Mouse (Mus musculus): ENCODE measurements around the gene Rtn4.
"Not testable (repeated sequence)": the region's sequence is repeated elsewhere in the genome, so short reads cannot be mapped to it uniquely, and the experiment has no call there.

Rtn4 gene

DNA sequence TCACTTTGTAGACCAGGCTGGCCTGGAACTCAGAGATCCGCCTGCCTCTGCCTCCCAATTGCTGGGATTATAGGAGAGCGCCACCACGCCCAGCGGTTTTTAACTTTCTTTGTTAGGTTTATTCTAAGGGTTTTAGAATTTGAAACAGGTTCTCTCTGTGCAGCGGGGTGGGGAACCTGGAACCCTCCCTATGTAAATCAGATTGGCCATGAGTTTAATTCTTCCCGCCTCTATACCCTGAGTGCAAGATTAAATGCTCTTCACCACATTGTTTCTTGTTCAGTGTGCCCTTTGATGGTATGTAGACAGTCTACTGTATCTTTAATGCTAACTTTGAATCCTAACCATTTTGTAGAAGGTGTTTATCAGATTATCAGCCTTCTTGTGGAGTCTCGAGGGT is 21.4 kb downstream of the Rtn4 start:
- no peak for DNase-seq (ENCODE audit: low spot score)

- peak; percentile 63 for DNase-seq (ENCODE audit: low spot score)
These were observed 22.0 kb downstream of the Rtn4 start for GRCm38 (mm10) chr11:29714789-29715188.

DNA sequence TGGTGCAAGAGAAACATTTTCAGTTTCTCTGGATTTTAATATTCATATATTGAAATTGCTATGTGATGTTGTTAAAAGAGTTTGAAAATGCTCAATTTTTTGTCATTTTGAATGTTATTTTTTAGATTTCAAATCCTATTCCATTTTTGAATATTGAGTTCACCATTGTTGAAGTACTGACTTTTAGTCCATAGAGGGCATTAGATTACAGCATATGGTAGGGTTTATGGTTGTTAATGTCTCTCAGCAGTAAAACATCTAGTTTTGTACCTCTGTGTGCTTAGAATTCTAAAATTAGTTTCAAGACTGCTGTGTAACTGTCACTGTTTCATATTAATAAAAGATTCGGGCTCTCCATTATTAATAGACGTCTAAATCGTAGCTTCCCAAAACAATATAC is 22.8 kb downstream of the Rtn4 start:
- no peak for DNase-seq (ENCODE audit: low spot score)

DNA sequence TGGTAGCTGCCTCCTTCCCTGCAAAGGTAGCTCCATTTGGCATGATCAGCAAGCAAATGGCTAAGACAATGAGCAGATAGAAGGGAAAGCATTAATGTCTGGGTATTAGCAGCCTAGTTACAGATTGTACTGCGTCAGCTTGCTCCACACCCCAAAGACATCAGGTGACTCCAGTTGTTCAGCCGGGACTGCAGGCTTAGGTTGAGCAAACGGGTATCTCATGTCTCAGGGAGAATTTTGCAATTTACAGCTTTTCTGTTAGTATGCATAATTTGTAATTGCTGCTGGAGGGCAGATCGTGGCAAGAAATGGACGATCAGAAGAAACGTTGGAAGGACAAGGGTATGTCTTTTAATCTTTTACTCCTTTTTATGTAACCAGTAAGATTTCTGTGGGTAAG is 25.8 kb downstream of the Rtn4 start:
- no peak for DNase-seq (ENCODE audit: low spot score)

DNA sequence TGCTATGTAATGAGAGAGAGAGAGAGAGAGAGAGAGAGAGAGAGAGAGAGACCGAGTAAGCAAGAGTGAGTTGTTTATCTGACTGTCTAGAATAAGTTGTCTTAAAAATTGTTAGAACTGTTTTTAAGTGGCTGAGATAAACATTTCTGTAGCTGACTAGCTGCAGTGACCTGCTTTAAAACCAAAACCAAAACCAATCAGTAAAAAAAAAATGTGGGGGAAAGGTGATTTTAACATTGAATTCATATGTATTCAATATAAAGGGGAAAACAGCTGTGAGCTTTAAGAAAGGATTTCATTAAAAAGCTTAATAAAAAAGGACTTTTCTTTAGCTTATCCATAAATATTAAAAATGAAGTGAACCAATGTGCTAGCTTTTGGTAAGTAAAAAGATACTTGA is 26.9 kb downstream of the Rtn4 start:
- no peak for DNase-seq (ENCODE audit: low spot score)

DNA sequence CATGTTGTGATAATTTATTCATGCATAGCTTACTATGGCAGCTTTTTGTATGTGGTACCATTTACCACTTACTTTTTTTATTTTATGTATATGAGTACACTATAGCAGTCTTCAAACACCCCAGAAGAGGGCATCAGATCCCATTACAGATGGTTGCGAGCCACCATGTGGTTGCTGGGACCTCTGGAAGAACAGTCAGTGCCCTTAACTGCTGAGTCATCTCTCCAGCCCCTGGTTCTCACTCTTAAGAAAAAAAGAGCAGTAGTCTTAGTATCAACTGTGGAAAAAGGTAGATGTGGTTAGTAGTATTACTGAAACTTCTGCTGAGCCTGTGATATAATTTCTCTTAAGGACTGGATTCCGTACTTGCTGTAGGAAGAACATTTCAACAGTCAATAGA is 31.5 kb downstream of the Rtn4 start:
- no peak for DNase-seq (ENCODE audit: low spot score)

- DNase-seq (ENCODE audit: low spot score), result no peak
These were observed 32.4 kb downstream of the Rtn4 start for GRCm38 (mm10) chr11:29725167-29725566.

GRCm38 (mm10) chr11:29725610-29726009 is 32.9 kb downstream of the Rtn4 start:
- no peak for DNase-seq (ENCODE audit: low spot score)

DNA sequence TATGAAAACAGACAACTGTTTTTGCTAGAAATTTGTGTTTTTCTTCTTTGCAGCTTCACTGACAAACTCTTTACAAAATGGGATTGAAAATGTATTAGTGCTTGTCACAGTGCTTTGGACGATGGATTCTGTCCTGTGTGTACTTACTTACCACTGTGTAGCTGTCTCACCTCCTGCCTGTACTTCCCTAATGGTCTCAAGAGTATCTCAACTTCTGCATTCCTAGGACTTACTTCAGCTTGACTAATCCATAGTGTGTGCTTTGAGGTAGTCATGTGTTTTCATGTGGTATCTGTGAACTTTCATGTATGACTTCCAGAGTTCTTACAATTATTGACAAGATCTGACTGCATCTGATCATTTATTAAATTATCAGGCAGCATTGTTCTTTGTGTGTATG is 35.2 kb downstream of the Rtn4 start:
- no peak for DNase-seq (ENCODE audit: low spot score)

DNA sequence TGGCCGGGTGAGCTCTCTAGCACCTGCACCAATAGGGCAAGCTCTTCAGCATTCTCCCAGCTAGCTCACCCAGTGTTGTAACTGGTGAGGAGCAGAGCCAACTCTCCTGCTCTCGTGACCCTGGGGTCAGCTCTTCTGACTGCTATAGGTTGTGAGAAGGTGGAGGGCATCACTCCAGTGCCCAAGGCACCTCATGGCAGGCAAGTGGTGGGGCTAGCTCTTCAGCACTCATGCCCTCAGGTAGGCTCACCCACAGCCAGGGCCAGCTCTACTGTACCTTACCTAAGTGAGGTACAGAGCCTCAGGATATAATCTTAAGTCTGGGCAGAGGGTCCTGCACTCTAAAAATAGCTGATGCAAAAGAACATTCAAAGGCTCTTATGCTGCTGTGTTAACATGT is 47.0 kb downstream of the Rtn4 start:
- DNase-seq (ENCODE audit: low spot score), result no peak

DNA sequence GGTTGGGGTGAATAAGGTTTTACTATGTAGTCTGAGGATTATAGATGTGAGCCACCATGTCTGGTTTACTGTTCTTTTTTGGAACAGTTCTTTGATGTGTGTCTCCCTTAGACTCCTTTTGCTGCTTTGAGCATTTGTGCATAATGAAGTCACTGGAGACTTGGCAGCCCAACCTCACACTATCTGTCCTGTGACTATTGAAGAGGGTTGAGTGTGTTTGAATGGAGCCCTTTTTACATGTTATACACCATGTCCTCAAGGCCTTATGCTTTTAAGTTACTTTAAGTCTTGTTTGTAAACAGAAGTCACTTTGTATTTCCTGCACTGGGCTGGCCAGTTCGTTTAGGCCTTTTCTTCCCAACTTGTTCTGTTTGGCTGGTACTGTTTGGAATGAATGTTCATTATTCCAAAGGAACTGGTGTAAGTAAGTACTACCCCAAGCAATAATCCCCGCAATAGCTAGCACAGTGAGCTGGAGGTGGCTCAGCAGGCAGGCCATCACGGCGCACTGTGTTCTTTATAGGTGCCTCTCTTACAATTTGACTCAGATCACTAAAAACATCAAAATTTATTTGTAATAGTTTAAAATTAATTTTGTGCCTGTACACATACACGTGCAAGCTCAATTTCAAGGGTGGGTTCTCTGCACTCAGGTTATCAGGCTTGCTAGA is 52.1 kb downstream of the Rtn4 start:
- DNase-seq (ENCODE audit: low spot score), result no peak

DNA sequence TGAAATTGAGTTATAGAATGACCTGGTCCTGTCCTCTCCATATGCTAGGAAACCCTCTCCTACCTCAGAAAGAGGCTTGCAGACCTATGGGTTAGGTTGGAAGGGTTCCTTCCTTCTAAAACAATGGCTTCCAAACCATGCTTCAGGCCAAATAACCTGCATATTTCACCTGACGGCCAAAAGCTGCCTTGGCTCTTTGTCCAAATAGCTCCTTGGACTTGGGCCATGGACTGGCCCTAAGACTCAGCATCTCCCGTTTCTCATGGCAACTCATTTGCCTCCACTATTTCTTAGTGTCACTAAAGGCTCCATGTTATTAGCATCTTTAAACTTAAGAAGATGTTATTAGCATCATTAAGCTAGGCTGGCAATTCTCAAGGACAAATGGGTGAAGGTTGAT is 52.8 kb downstream of the Rtn4 start:
- no peak for DNase-seq (ENCODE audit: low spot score)

GRCm38 (mm10) chr11:29746203-29746602 is 53.5 kb downstream of the Rtn4 start:
- DNase-seq (ENCODE audit: low spot score), result no peak

- no peak for DNase-seq (ENCODE audit: low spot score)
These were observed 54.6 kb downstream of the Rtn4 start for GRCm38 (mm10) chr11:29747365-29747764.

GRCm38 (mm10) chr11:29747881-29748280 is 55.1 kb downstream of the Rtn4 start:
- no peak for DNase-seq (ENCODE audit: low spot score)

GRCm38 (mm10) chr11:29748750-29749467 is 56.2 kb downstream of the Rtn4 start:
- DNase-seq (ENCODE audit: low spot score), result no peak

- no peak for DNase-seq (ENCODE audit: low spot score)
These were observed 56.7 kb downstream of the Rtn4 start for GRCm38 (mm10) chr11:29749468-29749829.

DNA sequence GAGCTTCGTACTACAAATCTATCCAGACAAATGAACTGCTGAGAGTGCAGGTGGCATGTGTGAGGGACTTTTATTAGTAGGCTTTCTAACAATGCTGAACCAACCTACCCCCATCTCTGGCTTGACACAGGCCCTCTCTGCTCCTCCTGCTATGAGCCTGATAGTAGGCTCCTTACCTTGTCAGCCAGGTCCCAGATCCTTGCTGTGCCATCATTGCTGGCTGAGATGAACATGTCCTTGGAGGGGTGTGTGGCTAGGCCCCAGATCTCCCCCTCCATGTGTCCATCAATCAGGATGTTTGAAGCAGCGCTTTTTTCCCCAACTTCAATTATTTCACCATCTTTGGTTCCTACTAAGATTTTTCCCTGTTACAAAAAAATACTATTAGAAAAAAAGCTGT is 58.3 kb downstream of the Rtn4 start:
- DNase-seq (ENCODE audit: low spot score), result no peak

- DNase-seq (ENCODE audit: low spot score), result no peak
These were observed 59.2 kb downstream of the Rtn4 start for GRCm38 (mm10) chr11:29751648-29752611.

DNA sequence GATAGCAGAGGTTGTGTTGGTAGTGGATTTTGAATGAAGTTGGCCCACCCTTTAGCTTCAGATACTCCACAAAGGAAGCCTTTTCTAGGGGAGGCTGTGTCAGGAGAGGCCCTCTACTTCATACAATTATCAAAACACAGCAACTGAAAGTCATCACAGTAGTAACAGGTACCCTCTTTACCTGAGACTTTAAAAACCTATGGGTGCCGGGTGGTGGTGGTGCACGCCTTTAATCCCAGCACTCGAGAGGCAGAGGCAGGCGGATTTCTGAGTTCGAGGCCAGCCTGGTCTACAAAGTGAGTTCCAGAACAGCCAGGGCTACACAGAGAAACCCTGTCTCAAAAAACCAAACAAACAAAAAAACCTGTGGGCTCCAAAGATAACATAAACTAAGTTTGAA is 63.3 kb downstream of the Rtn4 start:
- not testable (repeated sequence) for DNase-seq (ENCODE audit: low spot score)

DNA sequence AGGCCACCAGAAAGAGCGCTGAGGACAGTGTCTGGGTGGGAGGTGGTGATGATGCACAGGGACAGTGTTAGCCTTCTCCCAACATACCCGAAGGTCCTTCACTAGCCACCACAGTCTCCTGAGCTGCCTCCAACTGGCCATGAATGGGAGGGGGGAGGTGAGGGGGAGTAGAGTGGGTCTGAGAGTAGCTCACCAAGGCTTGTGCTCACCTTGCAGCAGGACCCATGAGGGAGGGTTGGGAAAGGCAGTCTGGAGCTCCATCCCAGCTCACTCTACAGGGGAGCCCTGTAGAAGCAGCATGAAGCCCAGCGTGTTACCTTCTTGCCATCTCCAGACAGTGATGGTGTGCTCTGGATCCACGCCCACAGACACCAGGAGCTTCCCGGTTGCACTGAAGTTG is 65.9 kb downstream of the Rtn4 start:
- no peak for DNase-seq (ENCODE audit: low spot score)

- DNase-seq (ENCODE audit: low spot score), result no peak
These were observed 68.6 kb downstream of the Rtn4 start for GRCm38 (mm10) chr11:29761387-29761786.

DNA sequence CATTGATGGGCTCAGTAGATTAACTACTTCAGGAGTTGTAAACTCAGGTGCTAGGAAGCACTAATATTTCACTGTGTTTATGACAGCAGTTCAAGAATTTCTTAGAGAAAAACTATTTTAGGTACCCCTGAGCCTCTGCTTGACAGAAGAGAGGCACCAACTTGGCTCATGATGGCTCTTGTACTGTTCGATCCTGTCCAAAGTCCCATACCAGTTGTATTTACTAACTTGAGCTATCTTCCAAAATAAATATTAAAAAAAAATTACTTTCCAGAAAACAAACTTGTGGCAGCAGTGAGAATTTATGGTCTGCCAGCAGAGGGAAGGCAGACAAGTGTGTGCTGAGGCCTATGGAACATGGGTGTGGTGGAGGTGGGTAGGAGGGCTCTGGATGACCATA is 70.0 kb downstream of the Rtn4 start:
- DNase-seq (ENCODE audit: low spot score), result no peak

Measured in layer of hippocampus, adult 9-10 months (tissue).